Mouse (Mus musculus) adrenal gland, adult 8-10 months (tissue): ENCODE measurements around the gene Commd7. TPM values are rescaled to one million over a fixed set of nuclear protein-coding genes. Genes with fewer than 3 reads are reported as not detected.
"Not testable (repeated sequence)": the region's sequence is repeated elsewhere in the genome, so short reads cannot be mapped to it uniquely, and the experiment has no call there.

Source experiments
- DNase-seq: peaks from one replicate; pipeline ENCODE4 v3.0.0; 2022
- total RNA-seq, 4 experiments: library from RNA; stranded (reverse); gene quantifications; 2 replicates each; pipeline ENCODE4 v1.2.4; 2022

Gene Commd7
- 10 to 100 TPM; 39.0 to 48.0 (median 45.0) TPM for total RNA-seq

DNA sequence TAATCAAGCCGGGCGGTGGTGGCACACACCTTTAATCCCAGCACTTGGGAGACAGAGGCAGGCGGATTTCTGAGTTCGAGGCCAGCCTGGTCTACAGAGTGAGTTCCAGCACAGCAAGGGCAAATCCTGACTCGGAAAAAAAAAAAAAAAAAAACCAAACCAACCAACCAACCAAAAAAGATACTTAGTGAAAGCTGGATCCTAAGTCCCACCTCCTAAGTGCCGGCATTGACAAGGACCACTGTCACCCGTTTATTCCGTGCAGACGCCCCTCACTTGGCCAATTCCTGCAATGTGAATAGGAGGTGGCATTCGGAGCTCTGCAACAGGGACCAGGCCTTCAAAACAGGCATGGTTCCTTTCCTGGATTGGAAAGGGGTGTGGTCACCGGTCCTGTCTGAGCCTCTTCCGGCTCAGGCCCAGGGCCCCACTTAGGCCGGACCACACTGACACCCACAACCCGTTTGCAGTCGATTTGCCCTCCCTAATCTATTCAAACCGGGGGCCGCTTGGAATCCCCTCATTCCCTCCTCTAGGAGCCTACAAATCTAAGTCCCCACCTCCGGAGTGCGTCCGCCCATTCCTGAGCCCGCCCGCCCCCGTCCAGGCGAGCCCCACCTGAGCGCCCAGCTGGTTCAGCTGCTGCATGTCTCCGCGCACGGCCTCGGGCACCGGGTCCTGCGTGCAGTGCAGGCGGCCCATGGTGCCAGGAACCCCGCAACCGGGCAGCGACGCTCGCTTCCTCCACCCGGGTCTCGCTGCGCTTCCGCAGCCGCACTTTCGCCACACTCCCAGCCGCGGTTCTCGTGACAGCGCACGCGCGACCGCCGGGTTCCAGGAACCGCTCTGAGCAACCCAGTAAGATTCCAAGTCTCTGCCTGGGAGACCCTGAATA is at the start of gene Commd7:
TSS of gene Commd7 (minus strand) at position 806 of the 895 bp plus-strand sequence.
- peak; percentile 71 for DNase-seq

DNA sequence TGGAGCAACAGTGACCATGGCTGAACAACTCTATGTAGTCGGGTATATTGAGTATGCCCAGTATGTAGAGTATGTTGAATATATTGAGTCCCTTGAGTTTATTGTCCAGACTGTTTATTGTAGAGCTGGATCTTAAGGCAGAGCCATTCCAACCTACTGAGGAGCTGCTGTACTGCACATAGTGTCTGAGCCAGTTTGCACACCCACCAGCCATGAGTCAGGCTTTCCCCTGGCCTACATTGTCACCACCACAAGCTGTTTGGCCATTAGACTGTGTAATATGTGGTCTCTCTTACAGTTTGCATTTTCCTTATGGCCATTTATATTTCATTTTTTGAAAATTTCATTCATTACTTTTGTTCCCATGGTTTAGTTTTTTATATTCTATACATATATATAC is 47.4 kb upstream of the Commd7 start:
- DNase-seq = no peak

DNA sequence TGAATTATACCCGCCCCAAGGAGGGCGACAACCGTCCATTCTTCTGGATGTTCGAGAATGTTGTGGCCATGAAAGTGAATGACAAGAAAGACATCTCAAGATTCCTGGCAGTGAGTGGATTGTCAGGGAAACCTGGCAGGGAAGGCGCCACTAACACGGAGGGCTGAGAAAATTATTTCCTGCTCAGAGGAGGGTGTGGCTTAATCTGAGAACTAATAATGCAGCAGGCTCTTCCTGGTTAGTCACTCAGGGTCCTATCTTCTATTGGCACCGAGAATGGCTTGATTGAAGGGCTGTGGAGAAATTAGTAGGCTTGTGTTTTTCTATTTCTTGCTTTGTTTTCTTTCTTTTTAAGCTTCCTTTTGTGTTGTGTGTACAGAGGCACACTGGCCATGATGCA is 45.0 kb upstream of the Commd7 start:
- DNase-seq = no peak

DNA sequence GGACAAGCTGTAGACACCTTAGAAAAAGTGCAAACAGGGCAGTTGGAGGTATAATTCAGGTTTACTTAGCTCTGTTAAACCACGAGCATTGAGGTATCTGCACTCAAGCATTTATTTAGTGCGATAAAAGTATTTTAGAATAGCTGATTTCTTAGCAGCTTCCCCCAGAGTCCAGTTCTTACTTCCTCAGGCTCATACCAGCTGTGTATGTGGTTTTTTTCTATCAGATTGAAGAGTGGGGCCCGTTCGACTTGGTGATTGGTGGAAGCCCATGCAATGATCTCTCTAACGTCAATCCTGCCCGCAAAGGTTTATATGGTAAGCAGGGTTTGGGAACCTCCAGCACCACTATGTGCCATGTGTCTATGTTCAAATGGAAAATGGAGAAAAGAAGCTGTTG is 44.4 kb upstream of the Commd7 start:
- no peak for DNase-seq

DNA sequence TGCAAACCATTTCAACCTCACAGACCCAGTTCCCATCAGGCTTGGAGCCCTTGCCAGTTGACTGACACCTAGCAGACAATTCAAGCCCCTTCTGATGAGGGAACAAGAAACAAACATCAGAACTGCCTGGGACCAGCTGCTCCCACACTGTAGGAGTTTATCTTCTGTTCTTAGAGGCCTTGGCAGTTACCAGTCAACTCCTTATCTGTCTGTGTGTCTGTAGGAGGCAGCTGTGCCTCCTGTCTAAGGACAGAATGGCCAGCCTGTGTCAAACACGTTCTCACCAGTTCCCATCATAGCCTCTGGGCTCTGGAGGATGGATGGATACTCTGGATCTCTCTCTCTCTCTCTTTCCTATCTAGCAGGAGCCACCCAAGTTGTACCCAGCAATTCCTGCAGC is 42.8 kb upstream of the Commd7 start:
- not testable (repeated sequence) for DNase-seq

DNA sequence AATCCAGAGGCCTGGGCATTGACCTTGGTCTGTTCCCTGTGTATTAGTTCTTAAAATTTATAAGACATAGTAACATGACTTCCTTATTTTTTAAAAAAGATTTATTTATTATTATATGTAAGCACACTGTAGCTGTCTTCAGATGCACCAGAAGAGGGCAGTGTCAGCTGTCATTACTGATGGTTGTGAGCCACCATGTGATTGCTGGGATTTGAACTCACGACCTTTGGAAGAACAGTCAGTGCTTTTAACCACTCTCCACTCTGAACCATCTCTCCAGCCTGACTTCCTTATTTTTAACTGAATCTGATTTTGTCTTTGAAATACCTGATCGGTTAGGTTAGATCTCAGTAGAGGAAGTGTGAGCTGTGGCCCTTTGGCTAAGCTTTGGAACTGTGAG is 40.0 kb upstream of the Commd7 start:
- DNase-seq = no peak

DNA sequence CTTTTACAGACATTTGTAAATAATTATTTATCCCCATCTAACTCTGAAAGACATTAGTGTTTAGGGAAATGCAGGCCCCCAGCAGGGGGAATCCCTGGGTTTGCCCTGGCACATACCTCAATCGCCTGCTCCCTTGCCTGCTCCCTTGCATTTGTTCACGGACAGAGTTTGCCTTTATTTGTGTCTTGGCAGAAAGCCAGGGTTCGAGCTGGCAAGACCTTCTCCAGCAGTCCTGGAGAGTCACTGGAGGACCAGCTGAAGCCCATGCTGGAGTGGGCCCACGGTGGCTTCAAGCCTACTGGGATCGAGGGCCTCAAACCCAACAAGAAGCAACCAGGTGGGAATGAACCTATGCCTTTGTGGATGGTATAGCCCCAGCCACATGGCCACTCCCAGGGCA is 37.5 kb upstream of the Commd7 start:
- no peak for DNase-seq

DNA sequence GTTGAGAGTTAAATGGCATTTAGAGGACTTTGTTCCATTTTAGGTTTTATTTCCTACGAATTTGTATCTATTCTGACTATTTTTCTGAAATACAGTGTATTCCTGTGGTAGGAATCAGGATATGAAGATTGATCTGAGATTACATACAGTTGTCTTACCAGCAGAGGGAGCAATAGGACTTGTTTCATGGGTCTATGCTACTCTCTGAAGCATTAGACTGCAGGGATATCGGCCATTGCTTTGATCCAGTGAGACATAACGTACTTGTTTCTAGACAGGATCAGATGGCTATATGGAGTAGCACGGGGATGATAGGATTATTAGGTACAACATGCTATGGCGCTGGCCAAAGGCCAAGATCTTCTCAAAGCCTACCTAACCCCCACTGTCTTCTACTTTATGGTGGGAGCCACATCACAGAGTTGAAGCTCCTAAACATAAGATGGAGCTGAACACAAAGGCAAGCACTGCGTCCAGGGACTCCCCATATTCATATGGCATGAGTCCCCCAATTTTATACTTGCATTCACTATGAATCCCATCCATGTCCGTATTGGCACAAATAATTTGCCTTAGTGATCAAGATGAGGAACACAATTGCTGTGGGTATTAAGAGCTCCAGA is 36.3 kb upstream of the Commd7 start:
- no peak for DNase-seq

DNA sequence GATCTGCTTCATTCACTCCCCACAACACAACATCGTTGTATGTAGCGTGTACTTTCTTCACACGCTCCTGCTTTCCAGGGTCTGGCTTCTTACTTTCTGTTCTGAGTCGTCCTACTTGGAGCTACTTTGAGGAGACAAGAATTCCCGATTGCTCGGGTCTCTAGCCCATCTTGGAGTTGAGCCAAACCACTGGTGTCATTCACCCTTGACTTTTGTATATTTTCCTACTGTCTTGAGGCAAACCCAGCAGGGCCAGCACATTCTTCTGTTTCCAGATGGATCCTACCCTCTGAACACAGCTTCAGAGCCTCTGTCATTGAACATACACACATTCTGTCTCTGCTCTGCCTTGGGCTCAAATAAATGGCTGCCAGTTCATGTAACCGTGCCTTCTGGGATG is 32.8 kb upstream of the Commd7 start:
- no peak for DNase-seq

DNA sequence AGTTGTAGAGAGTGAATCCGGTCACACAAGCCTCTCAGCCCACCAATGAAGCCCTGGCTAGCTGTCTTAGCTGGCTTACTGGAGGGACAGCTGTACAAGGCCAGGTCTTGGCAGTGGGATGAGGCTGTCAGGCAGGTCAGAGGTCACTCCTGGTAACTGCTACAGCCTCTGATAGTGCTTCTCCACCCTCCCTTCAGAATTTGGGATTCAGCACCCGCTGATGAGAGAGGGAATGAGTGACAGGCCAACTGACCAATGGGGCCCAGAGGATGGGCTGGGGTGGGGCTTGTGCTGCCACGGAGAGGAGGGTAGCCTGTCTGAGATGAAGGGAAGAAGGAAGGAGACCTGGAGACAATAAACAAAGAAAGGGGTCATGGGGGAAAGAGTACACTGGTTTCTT is 28.0 kb upstream of the Commd7 start:
- no peak for DNase-seq

DNA sequence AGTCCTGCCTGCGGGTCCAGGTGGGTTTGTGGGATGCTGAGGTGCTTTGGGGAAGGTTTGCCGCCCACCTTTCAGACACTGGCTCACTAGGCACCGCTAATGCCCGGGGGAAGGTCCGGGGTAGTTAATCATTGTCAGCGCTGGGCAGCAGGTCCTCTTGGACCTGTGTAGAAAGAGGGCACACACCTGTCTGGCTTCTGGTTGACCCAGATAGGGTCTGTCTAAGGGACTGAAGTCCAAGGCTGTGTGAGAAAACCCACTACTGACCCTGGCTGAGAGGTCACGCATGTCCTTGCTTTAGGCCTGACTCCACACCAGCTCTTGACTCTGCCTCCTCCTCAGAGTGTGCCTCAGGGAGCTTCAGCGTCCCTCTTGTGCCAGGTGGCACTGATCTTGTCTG is 25.1 kb upstream of the Commd7 start:
- not testable (repeated sequence) for DNase-seq

DNA sequence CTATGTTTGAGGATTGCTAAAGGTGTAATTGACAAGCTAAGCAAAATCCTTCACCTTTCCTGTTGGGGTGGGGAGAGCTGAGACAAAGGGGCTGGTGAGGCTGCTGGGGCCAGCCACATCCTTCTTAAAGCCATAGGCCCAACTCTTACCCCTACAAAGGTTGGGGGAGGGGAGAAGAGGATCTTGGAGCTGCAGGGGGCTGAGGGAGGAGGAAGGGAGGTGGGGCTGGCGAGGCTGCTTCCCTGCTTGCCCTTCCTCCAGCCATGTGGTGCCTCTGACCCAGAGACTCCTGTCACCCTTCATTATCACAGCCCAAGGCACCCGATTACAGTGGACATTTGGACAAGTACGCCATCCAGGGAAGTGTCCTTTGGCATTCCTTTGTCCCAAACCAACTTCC is 19.1 kb upstream of the Commd7 start:
- DNase-seq = no peak

DNA sequence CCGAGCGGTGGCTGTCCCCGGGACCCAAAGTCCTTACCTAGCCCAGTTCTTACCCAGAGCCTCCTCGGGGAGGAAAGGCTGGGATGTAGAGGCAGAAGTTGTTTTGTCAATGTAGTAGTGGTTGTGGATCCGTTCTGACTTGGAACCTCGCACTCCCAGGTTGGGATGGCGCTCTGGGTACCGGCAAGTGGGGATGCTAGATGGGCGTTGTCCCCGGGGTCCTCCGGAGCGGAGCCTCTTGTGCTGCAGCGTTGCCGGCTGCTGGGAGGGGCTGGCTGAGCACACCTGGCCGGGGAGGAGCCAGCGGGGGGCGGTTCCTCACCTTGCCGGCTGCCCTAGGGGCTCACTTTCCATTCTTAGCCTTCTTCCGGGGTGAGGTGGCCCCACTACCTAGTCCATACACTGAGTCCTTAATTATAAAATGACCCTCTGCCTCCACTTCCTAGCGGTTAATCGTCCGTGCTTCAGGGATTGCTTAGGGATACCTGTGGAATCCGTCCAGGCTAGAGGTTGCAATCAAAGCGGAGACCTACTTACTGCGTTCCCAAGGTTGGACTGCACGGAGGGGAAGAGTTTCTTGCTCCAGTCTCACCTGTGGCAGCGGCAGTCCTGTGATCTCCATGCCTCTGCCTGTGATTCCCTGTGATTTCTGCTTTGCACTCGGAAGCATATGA is 17.6 kb upstream of the Commd7 start:
- peak; percentile 6 for DNase-seq

DNA sequence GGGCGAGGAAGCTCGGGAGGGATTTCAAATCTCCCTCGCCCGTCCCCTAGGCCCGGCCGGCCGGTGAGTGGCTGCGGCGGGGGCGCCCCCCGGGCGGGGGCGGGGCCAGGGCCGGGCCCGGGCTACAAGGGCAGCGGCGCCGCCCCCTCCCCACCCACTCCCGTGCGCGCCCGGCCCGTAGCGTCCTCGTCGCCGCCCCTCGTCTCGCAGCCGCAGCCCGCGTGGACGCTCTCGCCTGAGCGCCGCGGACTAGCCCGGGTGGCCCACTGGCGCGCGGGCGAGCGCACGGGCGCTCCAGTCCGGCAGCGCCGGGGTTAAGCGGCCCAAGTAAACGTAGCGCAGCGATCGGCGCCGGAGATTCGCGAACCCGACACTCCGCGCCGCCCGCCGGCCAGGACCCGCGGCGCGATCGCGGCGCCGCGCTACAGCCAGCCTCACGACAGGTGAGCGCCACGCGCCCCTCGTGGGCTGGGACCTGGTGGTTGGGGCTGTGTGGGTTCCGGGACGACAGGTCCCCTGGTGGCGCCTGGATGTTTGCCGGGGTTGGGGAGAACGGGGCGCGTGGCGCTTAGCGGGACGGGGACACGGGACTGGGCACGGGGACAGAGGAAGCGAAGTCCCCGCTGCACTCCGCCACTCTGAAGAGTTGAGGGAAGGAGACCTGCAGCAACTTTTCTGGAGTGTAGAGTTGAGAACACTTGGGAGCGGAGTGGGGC is 16.9 kb upstream of the Commd7 start, which contains the start of gene Dnmt3b:
TSS of gene Dnmt3b (plus strand) at position 153 of the 716 bp plus-strand sequence.
- peak; percentile 8 for DNase-seq

DNA sequence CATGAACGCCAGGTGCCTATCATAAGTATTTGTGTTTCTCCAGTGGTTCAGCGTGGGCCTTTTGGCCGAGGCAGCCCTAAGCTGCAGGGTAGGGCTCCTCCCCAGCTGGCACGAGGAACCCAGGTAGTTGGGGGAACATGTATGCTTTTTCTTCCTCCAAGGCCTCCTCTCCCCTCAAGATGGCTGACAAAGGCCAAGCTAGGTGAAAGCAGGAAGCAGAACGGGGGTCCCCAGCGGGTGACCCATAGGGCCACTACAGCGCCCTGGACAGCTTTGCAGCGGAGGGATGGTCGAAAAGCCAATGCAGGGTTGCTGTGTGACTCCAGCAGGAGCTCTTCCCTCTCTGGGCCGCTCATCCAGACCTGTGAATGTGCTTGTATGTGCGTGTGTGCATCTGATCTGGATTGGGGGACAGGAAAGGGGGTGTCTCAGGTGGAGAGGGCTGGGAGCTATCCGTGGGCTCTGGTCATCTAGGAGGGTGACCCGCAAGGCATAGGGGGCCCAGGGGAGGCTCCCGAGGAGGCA is 16.3 kb upstream of the Commd7 start:
- no peak for DNase-seq

DNA sequence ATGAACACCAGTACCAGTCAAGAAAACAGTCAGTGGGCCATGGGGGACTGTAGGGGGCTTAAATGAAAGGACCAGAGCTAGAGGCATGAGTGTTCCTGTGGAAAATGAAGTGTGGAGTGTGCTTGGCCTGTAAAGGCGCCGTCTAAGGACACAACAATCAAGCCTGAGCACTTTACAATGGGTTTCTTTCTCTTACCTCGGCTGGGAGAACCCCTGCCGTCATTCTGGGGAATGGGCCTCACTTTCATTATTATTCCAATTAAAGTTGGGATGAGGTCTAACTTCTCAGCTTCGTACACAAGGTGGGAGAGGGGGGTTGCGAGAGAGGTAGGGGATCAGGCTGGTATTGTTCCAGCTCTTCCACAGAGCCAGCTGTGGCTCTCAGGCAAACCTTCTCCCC is 10.4 kb upstream of the Commd7 start:
- no peak for DNase-seq

DNA sequence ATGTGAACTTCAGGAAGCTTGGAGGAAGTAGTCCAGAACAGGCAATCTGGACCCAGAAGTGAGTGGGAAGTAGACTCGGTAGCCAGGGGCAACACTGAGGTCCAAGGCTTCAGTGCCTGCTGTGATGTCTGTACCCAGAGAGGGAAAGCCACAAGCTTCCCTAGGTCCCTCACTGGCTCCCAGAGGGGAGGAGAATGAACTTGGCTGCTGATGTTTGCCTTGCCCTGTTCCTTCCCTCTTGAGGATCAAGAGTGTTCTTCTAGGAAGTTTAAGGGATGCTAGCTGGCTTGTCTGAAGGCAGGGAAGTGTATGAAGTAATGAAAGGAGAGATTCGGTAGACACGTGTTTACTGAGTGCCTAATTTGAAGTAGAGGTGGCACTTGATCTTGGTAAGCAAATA is 9.9 kb upstream of the Commd7 start:
- DNase-seq = no peak

DNA sequence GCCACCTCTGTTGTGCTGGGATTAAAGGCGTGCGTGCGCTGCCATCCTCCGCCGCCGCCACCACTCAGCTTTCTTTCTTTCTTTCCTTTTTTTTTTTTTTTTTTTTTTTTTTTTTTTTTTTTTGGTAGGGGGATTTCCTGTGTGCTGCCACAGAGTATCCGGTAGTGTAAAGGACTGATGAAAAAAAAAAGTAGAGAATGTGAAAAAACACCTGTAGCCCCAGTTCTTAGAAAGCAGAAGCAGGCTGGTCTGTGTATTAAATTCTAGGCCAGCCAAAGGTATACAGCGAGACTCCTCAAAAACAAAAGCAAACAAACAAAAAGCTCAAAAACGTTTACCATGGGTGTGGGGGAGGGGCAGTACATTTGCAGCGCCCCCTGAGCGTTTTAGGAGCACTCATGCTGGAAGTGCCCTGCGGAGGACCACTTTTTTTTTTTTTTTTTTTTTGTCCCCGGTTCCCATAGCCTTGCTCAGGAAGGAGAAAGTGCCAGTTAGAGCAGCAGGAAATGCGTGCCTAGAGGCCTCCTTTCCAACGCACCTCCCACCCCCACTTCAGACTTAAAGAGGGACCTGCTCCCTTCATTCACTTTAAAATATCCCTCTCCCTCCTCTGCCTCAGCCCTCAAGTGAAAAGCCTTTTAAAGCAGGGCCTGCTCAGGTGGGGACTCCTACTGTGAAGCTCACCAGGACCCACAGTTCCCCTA is 6.5 kb upstream of the Commd7 start:
- no peak for DNase-seq

DNA sequence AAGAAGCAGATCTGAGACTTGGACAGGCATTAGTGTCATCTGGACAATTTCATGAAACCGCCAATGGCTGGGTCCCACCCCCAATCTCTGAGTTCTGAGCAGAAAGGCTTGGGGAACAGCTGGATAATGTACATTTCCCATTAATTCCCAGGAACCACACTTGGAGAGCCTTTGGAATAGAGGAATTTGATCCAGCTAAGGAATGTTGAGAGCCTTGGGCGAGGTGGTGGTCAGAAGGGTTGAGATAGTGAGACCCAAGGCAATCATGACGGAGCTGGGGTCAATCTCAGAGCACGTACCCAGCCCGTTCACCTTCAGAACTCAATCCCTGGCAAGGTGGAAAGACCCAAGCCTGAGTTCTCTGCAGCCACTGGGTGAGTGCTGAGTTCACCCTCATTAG is 678 bp upstream of the Commd7 start:
- no peak for DNase-seq

DNA sequence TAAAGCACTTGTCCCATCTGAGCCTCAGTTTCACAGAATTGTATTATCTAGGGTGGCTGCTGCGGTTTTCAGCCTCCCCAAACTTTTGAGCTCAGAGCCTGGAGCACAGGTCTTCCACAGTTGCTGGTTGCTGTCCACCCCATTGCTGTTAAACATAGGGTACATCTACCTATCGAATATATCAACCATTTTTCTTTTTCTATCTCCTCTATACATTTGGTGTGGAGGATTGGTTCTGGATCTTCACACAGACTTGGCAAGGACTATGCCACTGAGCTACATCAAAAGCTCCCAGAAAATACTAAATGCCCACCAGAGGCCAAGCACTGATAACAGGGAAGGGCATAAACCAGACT is 268 bp upstream of the Commd7 start:
- DNase-seq = no peak

DNA sequence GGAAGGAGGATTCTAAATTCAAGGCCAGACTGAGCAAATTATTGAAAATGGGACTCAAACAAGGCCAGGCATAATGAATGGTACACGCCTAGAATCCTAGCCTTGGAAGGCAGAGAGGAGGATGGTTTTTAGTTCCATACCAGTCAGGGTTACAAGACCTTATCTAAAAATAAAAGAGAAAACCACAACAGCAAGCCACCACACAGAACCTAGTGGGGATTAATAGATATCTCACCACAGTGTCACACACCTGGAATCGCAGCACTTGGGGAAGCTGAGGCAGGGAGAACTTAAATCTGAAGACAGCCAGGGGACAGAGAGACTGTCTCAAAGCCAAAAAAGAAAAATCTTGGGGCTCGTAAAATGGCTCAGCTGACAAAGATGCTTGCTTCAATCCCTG is 1.6 kb downstream of the Commd7 start:
- no peak for DNase-seq

DNA sequence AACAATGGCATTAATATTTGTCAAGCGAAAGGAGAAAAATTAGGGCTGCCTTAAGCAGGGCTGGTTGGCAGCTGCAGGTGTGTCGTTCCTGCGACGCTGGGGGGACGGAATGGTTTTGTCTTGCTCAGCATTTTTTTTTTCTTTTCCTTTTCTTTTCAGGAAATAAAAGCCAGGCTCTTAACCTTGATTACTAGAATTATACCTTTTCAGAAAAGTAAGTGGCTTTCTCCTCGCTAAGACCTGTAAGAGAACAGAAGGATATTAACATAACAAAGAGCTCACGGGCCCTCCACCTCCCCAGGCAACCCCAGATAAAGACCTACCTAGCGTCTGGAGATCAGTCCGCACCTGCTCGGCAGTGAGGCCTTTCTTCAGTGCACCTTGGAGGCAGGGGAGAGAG is 10.1 kb downstream of the Commd7 start:
- no peak for DNase-seq
